7 mouse cellular contexts compared by ENCODE assay signal in genomic region chrX:103026256-103027028, GRCm38 (mm10).
DNase-seq lines count a peak whose midpoint lies in the region; ATAC-seq lines count a peak whose summit lies in the region.

No protein-coding gene starts in this region.

- H3K4me1 ChIP-seq in heart, embryonic 16.5 days (ENCODE audit: control insufficient read depth, insufficient read depth, low read length): no peaks in the 10 kb centered on the region
- H3K4me1 ChIP-seq in limb, embryonic 10.5 days: no peaks in the 10 kb centered on the region; the same call in 1 of the 2 replicates
- peaks cover 15% of the 10 kb centered on the region for H3K4me1 ChIP-seq in midbrain, embryonic 10.5 days

- 0 out of 2 replicates have a peak, but pooled peaks cover 2% of the 10 kb centered on the region for H3K27me3 ChIP-seq in heart, embryonic 16.5 days (ENCODE audit: control insufficient read depth, insufficient read depth, low read length)
- peaks cover 77% of the 10 kb centered on the region for H3K27me3 ChIP-seq in limb, embryonic 10.5 days (ENCODE audit: low read depth, poor library complexity, severe bottlenecking)
- H3K27me3 ChIP-seq in midbrain, embryonic 10.5 days (ENCODE audit: low read depth, poor library complexity, severe bottlenecking): peaks cover 66% of the 10 kb centered on the region

- 9% methylated on average over 22 of the region's 22 CpGs for WGBS in heart, embryonic 16.5 days
- 7% methylated on average over 22 of the region's 22 CpGs for WGBS in limb, embryonic 10.5 days
- 20% methylated on average over 21 of the region's 22 CpGs for WGBS in midbrain, embryonic 10.5 days

- DNase-seq in Muller cell, postnatal 12 days (ENCODE audit: inconsistent ontology term): peak; percentile 59
- DNase-seq in limb, embryonic 10.5 days (ENCODE audit: low spot score): peak; percentile 67
- peak; percentile 73 for DNase-seq in midbrain, embryonic 10.5 days (ENCODE audit: low spot score)
- no peak for DNase-seq in natural killer cell, adult 2 months (ENCODE audit: low spot score in 2 of 2)

- H3K36me3 ChIP-seq in heart, embryonic 16.5 days (ENCODE audit: control insufficient read depth, insufficient read depth): no peaks in the 10 kb centered on the region
- H3K36me3 ChIP-seq in limb, embryonic 10.5 days: no peaks in the 10 kb centered on the region
- H3K36me3 ChIP-seq in midbrain, embryonic 10.5 days: no peaks in the 10 kb centered on the region

- H3K27ac ChIP-seq in heart, embryonic 16.5 days (ENCODE audit: low read length): no peak overlapping the region
- peak overlapping the region; percentile 84 for H3K27ac ChIP-seq in limb, embryonic 10.5 days
- H3K27ac ChIP-seq in midbrain, embryonic 10.5 days (replicated peaks): peak overlapping the region; percentile 82

- ATAC-seq in common myeloid progenitor, adult 5-6 weeks (replicated peaks; ENCODE audit: low read depth, poor library complexity, severe bottlenecking): peak; percentile 97
- peak; percentile 58; the same call in 1 of the 2 replicates for ATAC-seq in heart, embryonic 16.5 days (replicated peaks; ENCODE audit: extremely low read depth, insufficient read depth, low FRiP score)
- ATAC-seq in frontal cortex, adult (ENCODE audit: low TSS enrichment): no peak

- no peaks in the 10 kb centered on the region for H3K9me3 ChIP-seq in heart, embryonic 16.5 days (replicated peaks; ENCODE audit: control insufficient read depth, low read length)
- no peaks in the 10 kb centered on the region for H3K9me3 ChIP-seq in limb, embryonic 10.5 days (replicated peaks)
- H3K9me3 ChIP-seq in midbrain, embryonic 10.5 days (replicated peaks): no peaks in the 10 kb centered on the region

- H3K4me2 ChIP-seq in heart, embryonic 16.5 days (ENCODE audit: low read depth, low read length): peak overlapping the region; percentile 64

- peak overlapping the region; percentile 53 for H3K4me3 ChIP-seq in heart, embryonic 16.5 days (ENCODE audit: low read length)
- H3K4me3 ChIP-seq in limb, embryonic 10.5 days: peak overlapping the region; percentile 53
- H3K4me3 ChIP-seq in midbrain, embryonic 10.5 days: peak overlapping the region; percentile 53

- H3K9ac ChIP-seq in heart, embryonic 16.5 days (ENCODE audit: low read length): 0 out of 2 replicates have a peak overlapping the region, but pooled peaks have one; percentile 41

Comparison
In these comparisons a context has a peak if more than half of its experiments do, and no peak if none do; other contexts are left out.
1. DNase-seq: peak in Muller cell, postnatal 12 days (single experiment), limb, embryonic 10.5 days (single experiment) and midbrain, embryonic 10.5 days (single experiment); none in natural killer cell, adult 2 months (0 of 2).
2. Peak in every context shown above with its lines, with median percentiles within 50 percentile points of each other: H3K4me3 ChIP-seq.